9 mouse cellular contexts compared by ENCODE assay signal in genomic region chr9:71960026-71960396, GRCm38 (mm10).
DNase-seq lines count a peak whose midpoint lies in the region; ATAC-seq and TF ChIP-seq lines count a peak whose summit lies in the region.
"Had no signal": no experiment of that assay in that cellular context is flagged by ENCODE, and none has a peak within 500 bp of the region (broad histone marks: within the 10 kb centered on the region; RNA-seq: fewer than 3 reads in every experiment).

No protein-coding gene starts in this region.

- H3K9me3 ChIP-seq in forebrain, embryonic 11.5 days (ENCODE audit: control insufficient read depth, low read length) = no peaks in the 10 kb centered on the region
- no peaks in the 10 kb centered on the region for H3K9me3 ChIP-seq in midbrain, embryonic 14.5 days (ENCODE audit: control insufficient read depth, low read length)
- H3K9me3 ChIP-seq: liver, embryonic 13.5 days had no signal

- no peaks in the 10 kb centered on the region for H3K36me3 ChIP-seq in forebrain, embryonic 11.5 days (ENCODE audit: control insufficient read depth, insufficient read depth, low read length)
- H3K36me3 ChIP-seq in midbrain, embryonic 14.5 days (ENCODE audit: control insufficient read depth, insufficient read depth, low read length) = no peaks in the 10 kb centered on the region
- H3K36me3 ChIP-seq: liver, embryonic 13.5 days had no signal

- H3K4me3 ChIP-seq in layer of hippocampus, adult 2 months = peak overlapping the region; percentile 51
- no peak overlapping the region for H3K4me3 ChIP-seq in forebrain, embryonic 11.5 days (ENCODE audit: low read depth, low read length)
- no peak overlapping the region for H3K4me3 ChIP-seq in midbrain, embryonic 14.5 days (replicated peaks; ENCODE audit: low read depth, low read length)
- H3K4me3 ChIP-seq: liver, embryonic 13.5 days had no signal

- no peak overlapping the region for H3K4me2 ChIP-seq in forebrain, embryonic 11.5 days (ENCODE audit: low read depth, low read length, severe bottlenecking)
- H3K4me2 ChIP-seq in midbrain, embryonic 14.5 days (ENCODE audit: low read length) = peak overlapping the region; percentile 39
- H3K4me2 ChIP-seq: liver, embryonic 13.5 days had no signal

- no peak overlapping the region for H3K9ac ChIP-seq in forebrain, embryonic 11.5 days (ENCODE audit: low read length)
- no peak overlapping the region for H3K9ac ChIP-seq in midbrain, embryonic 14.5 days (replicated peaks; ENCODE audit: low read length)
- H3K9ac ChIP-seq: liver, embryonic 13.5 days had no signal

- TF ChIP-seq CTCF in layer of hippocampus, adult 2 months (conservative IDR thresholded peaks at IDR 0.05) = peak; percentile 76

- no peaks in the 10 kb centered on the region for H3K27me3 ChIP-seq in forebrain, embryonic 11.5 days (ENCODE audit: control insufficient read depth, insufficient read depth, low read length)
- H3K27me3 ChIP-seq in midbrain, embryonic 14.5 days (ENCODE audit: control insufficient read depth, insufficient read depth, low read length) = no peaks in the 10 kb centered on the region
- H3K27me3 ChIP-seq: liver, embryonic 13.5 days had no signal

- ATAC-seq in forebrain, embryonic 11.5 days (replicated peaks; ENCODE audit: low FRiP score) = no peak
- ATAC-seq in midbrain, embryonic 14.5 days (ENCODE audit: low FRiP score, low TSS enrichment) = no peak

- peak overlapping the region; percentile 81 for H3K27ac ChIP-seq in layer of hippocampus, adult 2 months
- peak overlapping the region; percentile 1; the same call in 1 of the 2 replicates for H3K27ac ChIP-seq in forebrain, embryonic 11.5 days (ENCODE audit: low read depth, low read length)
- H3K27ac ChIP-seq in midbrain, embryonic 14.5 days (replicated peaks; ENCODE audit: low read depth, low read length) = 0 out of 2 replicates have a peak overlapping the region, but pooled peaks have one; percentile 37
- H3K27ac ChIP-seq: liver, embryonic 13.5 days had no signal

- DNase-seq in layer of hippocampus, adult 2 months (ENCODE audit: low spot score in 2 of 2) = no peak
- DNase-seq in layer of hippocampus, adult 8-10 months (ENCODE audit: low spot score in 2 of 2) = no peak
- DNase-seq in adipocyte (ENCODE audit: low spot score) = peak; percentile 41
- no peak for DNase-seq in forebrain, embryonic 11.5 days (ENCODE audit: low spot score)
- DNase-seq in midbrain, embryonic 14.5 days = peak; percentile 71
- DNase-seq in layer of hippocampus, adult 11-12 months (ENCODE audit: low spot score) = no peak
- DNase-seq in spleen, adult 12 weeks (ENCODE audit: low spot score) = no peak
- DNase-seq: cerebellum, adult 11 months; liver, embryonic 13.5 days had no signal

- H3K4me1 ChIP-seq in forebrain, embryonic 11.5 days (replicated peaks; ENCODE audit: control insufficient read depth, insufficient read depth, low read length) = no peaks in the 10 kb centered on the region
- peaks cover 6% of the 10 kb centered on the region; the same call in 1 of the 2 replicates for H3K4me1 ChIP-seq in midbrain, embryonic 14.5 days (ENCODE audit: control insufficient read depth, insufficient read depth, low read length)

Comparison
In these comparisons a context has a peak if more than half of its experiments do, and no peak if none do; other contexts are left out.
1. DNase-seq: peak in adipocyte (single experiment) and midbrain, embryonic 14.5 days (single experiment); none in layer of hippocampus, adult 2 months (0 of 2), layer of hippocampus, adult 8-10 months (0 of 2), forebrain, embryonic 11.5 days (single experiment), layer of hippocampus, adult 11-12 months (single experiment) and spleen, adult 12 weeks (single experiment).
2. H3K27ac ChIP-seq: peak in every context shown above with its lines; median percentile 81 in layer of hippocampus, adult 2 months; 37 in midbrain, embryonic 14.5 days; 1 in forebrain, embryonic 11.5 days.